Mouse (Mus musculus) lung, postnatal 0 days (tissue): ENCODE results near the gene Fut8.

Experiments used
- CTCF ChIP-seq: IDR thresholded peaks from 2 replicates; pipeline ENCODE4 v1.5.1; 2016; ENCODE audit warnings: antibody characterized with exemption, mild to moderate bottlenecking
- EP300 ChIP-seq: IDR thresholded peaks from 2 replicates; pipeline ENCODE4 v1.6.1; 2016; ENCODE audit warnings: antibody characterized with exemption, mild to moderate bottlenecking, control low read depth

DNA sequence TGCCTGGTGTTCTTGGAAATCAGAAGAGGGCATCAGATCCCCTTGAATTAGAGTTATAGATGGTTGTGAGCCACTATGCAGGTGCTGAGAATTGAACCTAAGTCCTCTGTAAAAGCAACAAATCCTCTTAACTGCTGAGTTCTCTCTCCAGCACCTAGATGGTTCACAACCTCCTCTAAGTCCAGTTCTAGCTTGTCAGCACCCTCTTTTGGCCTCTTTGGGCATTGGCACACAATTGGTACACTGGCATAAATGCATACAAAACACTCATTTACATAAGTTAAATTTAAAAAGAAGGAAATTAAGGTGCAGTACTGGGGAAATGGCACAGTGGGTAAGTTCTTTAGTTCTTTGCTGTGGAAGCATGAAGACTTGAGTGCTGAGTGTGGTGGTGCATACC lies 24.7 kb downstream of the Fut8 start:
- TF ChIP-seq CTCF (peak; percentile 45), EP300 (no peak)
